Mouse (Mus musculus) lung, embryonic 15.5 days (tissue): ENCODE results near the gene Tma7. TPM values are rescaled to one million over a fixed set of nuclear protein-coding genes. Genes with fewer than 3 reads are reported as not detected.
A peak's percentile ranks its signal among the peaks of the same experiment; 100 is the strongest.

Experiments used
- ATAC-seq: fragments of 200-750 bp; cut with Nextera tagmentation; 2 replicates; pipeline ENCODE4 v1.8.0; 2017; ENCODE audit warnings: moderate number of reproducible peaks, borderline replicate concordance; ENCODE audit not compliant: low FRiP score, low TSS enrichment; ENCODE audit errors: extremely low read depth
- H3K27ac ChIP-seq: fragments of 300-500 bp; sonication (generic); 2 replicates; pipeline ENCODE4 v1.5.1; 2015; ENCODE audit warnings: moderate library complexity, mild to moderate bottlenecking, inconsistent platforms
- H3K27me3 ChIP-seq: fragments of 300-500 bp; sonication (generic); 2 replicates; pipeline ENCODE4 v1.6.1; 2015; ENCODE audit warnings: inconsistent platforms
- H3K36me3 ChIP-seq: fragments of 300-500 bp; sonication (generic); 2 replicates; pipeline ENCODE4 v1.6.1; 2015; ENCODE audit warnings: inconsistent platforms
- H3K4me1 ChIP-seq: fragments of 300-500 bp; sonication (generic); 2 replicates; pipeline ENCODE4 v1.6.1; 2015; ENCODE audit warnings: inconsistent platforms
- H3K4me2 ChIP-seq: fragments of 300-500 bp; sonication (generic); 2 replicates; pipeline ENCODE4 v1.6.1; 2015; ENCODE audit warnings: inconsistent platforms, mild to moderate bottlenecking, moderate library complexity
- H3K4me3 ChIP-seq: fragments of 300-500 bp; sonication (generic); 2 replicates; pipeline ENCODE4 v1.5.1; 2015; ENCODE audit warnings: mild to moderate bottlenecking, inconsistent platforms
- H3K9ac ChIP-seq: fragments of 300-500 bp; sonication (generic); 2 replicates; pipeline ENCODE4 v1.6.1; 2015; ENCODE audit warnings: inconsistent platforms
- H3K9me3 ChIP-seq: fragments of 300-500 bp; sonication (generic); 2 replicates; pipeline ENCODE4 v1.6.1; 2016; ENCODE audit warnings: inconsistent platforms
- WGBS: fragments of 180-500 bp; shearing (Covaris S2); methylation state at CpG from one replicate; pipeline ENCODE4 v1.1.7; 2015; 5-methylcytosine and 5-hydroxymethylcytosine counted together
- polyA plus RNA-seq: library from polyadenylated mRNA; unstranded; fragments of >200 nt; fragmentation: Nextera tagmentation; extraction: Ambion mirVana; gene quantifications from 2 replicates; pipeline ENCODE4 v1.2.1, GENCODE M21; 2015

Tma7 gene
- polyA plus RNA-seq, 1 experiment from 2014 or later = 519 TPM

DNA sequence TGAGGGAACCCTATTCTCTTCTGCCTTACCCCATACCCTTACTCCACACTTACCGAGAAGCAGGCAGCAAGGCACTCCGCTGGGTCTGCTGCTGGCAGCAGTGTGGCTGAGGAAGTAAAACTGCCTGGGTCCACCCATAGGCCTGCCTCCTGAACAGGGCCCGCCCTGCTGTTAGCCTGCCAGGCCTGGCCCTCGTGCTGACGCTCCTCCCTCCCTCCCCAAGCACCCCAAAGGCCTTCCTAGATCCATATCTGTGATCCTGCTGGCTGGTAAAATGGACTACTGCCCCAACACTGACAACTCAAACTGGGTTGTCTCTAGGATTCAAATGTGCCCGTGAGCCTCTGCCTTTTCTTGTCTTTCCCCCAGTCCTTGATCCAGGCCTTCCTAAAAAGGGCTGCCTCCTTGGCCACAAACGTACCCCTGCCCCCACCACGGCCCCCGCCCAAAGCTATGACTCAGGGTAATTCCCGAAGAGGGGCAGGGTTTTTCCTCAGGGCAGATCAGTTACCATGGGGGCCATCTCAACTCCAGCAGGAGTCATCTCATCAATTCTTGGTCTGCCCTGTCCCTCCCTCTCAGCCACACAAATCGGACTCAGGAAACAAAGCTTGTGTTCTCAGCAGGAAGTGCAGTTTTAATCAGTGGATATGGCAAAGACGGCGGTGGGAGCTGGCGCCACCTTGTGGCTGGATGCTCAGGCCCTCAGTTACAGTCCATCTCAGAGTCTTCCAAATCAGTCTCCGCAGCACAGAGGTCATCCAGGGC is 23.1 kb downstream of the Tma7 start, which contains the start of gene Trex1:
Trex1 (minus strand) TSS at position 599 of the 768 bp plus-strand sequence.
- H3K27me3 ChIP-seq = no peaks in the 10 kb centered on the region
- WGBS = 15% methylated on average over 15 of the region's 15 CpGs
- H3K9me3 ChIP-seq = no peaks in the 10 kb centered on the region
- peak within 1 kb of the TSS; percentile 39 for H3K4me3 ChIP-seq
- H3K27ac ChIP-seq = peak within 1 kb of the TSS; percentile 89
- peaks cover 46% of the 10 kb centered on the region for H3K36me3 ChIP-seq
- ATAC-seq = peak; percentile 89
- peaks cover 19% of the 10 kb centered on the region for H3K4me1 ChIP-seq
- peak within 1 kb of the TSS; percentile 60 for H3K4me2 ChIP-seq
- H3K9ac ChIP-seq = peak within 1 kb of the TSS; percentile 50

- Histone ChIP-seq H3K4me3 (no peak overlapping the region), H3K4me2 (peak overlapping the region; percentile 60; the same call in 1 of the 2 replicates), H3K27me3 (no peaks in the 10 kb centered on the region), H3K4me1 (peaks cover 20% of the 10 kb centered on the region), H3K9me3 (no peaks in the 10 kb centered on the region), H3K27ac (no peak overlapping the region; the same call in 1 of the 2 replicates), H3K36me3 (peaks cover 35% of the 10 kb centered on the region), H3K9ac (no peak overlapping the region)
- WGBS = 91% methylated on average over 19 of the region's 19 CpGs
- ATAC-seq = no peak
Observed at GRCm38 (mm10) chr9:109058006-109058765, 24.2 kb downstream of the Tma7 start.

DNA sequence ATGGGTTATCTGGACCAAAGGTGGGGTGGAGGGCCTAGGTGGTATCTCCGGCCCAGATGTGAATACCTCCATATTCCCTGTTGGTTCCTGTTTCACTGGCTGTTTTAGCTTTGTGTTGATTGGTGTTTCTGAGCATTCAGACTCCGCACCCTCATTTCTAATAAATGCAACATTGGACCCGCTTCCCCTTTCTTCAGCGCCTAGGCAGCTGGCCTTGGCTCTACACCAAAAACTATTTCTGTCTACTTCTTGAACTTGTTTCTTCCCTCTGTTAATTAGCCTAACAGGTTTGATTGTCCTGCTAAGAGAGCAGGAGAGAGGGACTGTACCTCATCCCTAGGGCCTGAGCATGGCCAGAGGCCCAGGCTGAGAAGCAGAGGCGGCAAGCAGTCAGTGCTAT is 24.8 kb downstream of the Tma7 start:
- no peak overlapping the region for H3K4me2 ChIP-seq
- no peak overlapping the region for H3K4me3 ChIP-seq
- H3K9ac ChIP-seq = no peak overlapping the region
- 93% methylated on average over 5 of the region's 5 CpGs for WGBS
- no peak overlapping the region for H3K27ac ChIP-seq
- H3K4me1 ChIP-seq = peaks cover 20% of the 10 kb centered on the region
- ATAC-seq = no peak
- no peaks in the 10 kb centered on the region for H3K9me3 ChIP-seq
- H3K36me3 ChIP-seq = peaks cover 32% of the 10 kb centered on the region
- H3K27me3 ChIP-seq = no peaks in the 10 kb centered on the region

DNA sequence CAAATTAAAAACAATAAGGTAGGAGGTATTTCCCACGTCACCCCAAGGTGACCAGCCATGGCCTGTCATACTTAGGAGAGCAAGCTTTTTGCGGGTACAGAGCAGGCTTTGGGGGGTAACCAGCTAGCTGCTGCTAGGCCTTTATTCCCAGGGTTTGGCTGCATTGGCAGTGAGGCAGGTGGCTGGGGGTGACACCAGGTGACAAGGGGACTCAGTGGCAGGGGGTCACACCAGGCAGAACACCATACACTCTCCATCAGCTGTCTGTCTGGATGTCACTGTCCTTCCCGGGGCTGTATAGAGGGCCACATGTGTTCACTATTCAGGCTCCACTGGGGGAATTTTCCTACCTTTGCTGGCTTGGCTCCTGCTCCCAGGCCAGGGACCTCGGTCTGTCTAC is 25.5 kb downstream of the Tma7 start:
- Histone ChIP-seq H3K4me1 (peaks cover 20% of the 10 kb centered on the region), H3K9me3 (no peaks in the 10 kb centered on the region), H3K4me3 (no peak overlapping the region), H3K27ac (no peak overlapping the region), H3K4me2 (no peak overlapping the region), H3K27me3 (no peaks in the 10 kb centered on the region), H3K9ac (no peak overlapping the region), H3K36me3 (peaks cover 32% of the 10 kb centered on the region)
- no peak for ATAC-seq
- 76% methylated on average over 4 of the region's 4 CpGs for WGBS

DNA sequence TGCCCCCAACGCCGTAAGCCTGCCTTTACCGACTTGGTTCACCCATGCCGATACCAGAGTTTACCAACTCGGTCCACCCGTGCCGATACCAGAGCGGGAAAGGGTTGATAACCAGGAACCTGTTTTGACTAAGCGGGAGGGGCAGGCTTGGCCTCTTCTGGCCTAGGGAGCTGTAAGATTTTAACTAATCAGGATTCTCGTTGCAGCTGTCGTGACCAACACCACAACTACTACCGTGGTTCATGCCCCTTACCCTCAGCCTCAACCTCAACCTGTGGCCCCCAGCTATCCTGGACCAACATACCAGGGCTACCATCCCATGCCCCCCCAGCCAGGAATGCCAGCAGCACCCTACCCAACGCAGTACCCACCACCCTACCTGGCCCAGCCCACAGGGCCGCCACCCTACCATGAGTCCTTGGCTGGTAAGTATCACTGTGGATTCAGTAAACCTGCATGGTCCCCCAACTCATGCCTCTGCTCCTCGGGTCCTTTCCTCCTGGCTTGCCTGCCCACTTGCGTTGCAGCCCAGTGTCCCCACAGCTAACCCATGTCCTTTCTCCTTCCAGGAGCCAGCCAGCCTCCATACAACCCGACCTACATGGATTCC is 26.2 kb downstream of the Tma7 start:
- WGBS = 91% methylated on average over 17 of the region's 17 CpGs
- peaks cover 33% of the 10 kb centered on the region for H3K36me3 ChIP-seq
- H3K9me3 ChIP-seq = no peaks in the 10 kb centered on the region
- no peak overlapping the region for H3K27ac ChIP-seq
- H3K4me3 ChIP-seq = no peak overlapping the region
- H3K4me2 ChIP-seq = no peak overlapping the region
- no peak overlapping the region for H3K9ac ChIP-seq
- peaks cover 20% of the 10 kb centered on the region for H3K4me1 ChIP-seq
- H3K27me3 ChIP-seq = no peaks in the 10 kb centered on the region
- no peak for ATAC-seq

DNA sequence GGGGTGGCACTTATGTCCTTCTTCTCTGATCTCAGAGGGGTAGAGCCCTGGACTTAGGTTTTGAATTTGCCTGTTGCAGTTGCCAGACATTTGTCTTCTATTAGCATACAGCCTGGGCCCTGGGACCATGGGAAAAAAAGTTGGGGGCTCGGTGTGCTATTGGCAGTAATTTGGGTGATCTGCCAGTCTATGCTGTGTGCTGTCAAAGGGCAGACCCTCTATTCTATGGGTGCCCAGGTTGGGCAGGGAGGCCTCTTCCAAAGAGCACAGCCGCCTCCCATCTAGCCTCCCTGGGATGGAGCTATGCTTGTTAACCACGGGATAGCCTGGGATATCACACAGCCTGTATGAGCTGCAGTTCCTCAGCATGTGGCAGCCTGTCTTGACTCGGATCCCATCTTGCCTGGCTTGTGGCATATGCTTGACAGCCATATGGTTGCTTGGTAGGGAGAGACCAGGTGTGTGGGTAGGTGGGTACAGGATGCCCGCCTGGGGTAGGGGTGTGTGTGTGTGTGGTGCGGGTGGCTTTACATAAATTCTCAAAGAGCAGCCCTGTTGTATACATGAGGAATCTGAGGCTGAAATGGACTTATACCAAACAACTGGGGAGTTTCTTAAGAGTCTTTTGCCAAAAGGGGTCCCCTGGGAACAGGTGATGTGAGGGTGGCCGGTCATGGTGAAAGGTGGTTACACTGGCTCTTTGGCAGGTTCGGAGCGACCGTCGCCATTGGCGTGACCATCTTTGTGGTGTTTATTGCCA is 26.9 kb downstream of the Tma7 start:
- H3K27me3 ChIP-seq = no peaks in the 10 kb centered on the region
- WGBS = 90% methylated on average over 12 of the region's 12 CpGs
- H3K4me3 ChIP-seq = peak overlapping the region; percentile 20
- peaks cover 33% of the 10 kb centered on the region for H3K36me3 ChIP-seq
- no peak for ATAC-seq
- H3K27ac ChIP-seq = peak overlapping the region; percentile 59
- no peak overlapping the region for H3K9ac ChIP-seq
- H3K9me3 ChIP-seq = no peaks in the 10 kb centered on the region
- peak overlapping the region; percentile 45 for H3K4me2 ChIP-seq
- peaks cover 20% of the 10 kb centered on the region for H3K4me1 ChIP-seq

GRCm38 (mm10) chr9:109054712-109055111 is 27.7 kb downstream of the Tma7 start:
- peaks cover 30% of the 10 kb centered on the region for H3K36me3 ChIP-seq
- no peak overlapping the region for H3K9ac ChIP-seq
- WGBS = 4% methylated on average over 7 of the region's 7 CpGs
- peaks cover 20% of the 10 kb centered on the region for H3K4me1 ChIP-seq
- H3K4me3 ChIP-seq = peak overlapping the region; percentile 20
- peak overlapping the region; percentile 59 for H3K27ac ChIP-seq
- H3K9me3 ChIP-seq = no peaks in the 10 kb centered on the region
- H3K27me3 ChIP-seq = no peaks in the 10 kb centered on the region
- peak; percentile 68; the same call in 1 of the 2 replicates for ATAC-seq
- H3K4me2 ChIP-seq = peak overlapping the region; percentile 45

DNA sequence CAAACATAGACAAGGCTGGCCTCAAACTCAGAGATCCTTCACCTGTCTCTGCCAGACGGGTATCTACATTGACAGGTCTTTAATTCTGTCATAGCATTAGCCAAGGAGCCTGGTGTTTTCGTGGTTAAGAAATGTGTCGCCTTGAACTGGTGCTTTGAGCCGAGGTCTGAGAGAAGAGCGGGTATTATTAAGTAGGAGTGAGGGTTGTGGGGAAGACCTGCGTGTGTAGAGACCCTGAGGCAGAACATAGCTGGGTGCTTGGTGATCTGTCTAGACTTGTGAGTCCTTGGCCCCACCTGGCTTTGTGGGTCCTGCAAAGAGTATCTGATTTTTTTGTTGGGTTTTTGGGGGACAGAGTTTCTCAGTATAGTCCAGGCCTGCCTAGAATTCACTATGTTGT is 28.5 kb downstream of the Tma7 start:
- peaks cover 14% of the 10 kb centered on the region for H3K4me1 ChIP-seq
- WGBS = 71% methylated on average over 6 of the region's 6 CpGs
- H3K4me2 ChIP-seq = no peak overlapping the region
- no peak overlapping the region for H3K4me3 ChIP-seq
- H3K27me3 ChIP-seq = no peaks in the 10 kb centered on the region
- no peak overlapping the region for H3K9ac ChIP-seq
- H3K36me3 ChIP-seq = peaks cover 30% of the 10 kb centered on the region
- no peaks in the 10 kb centered on the region for H3K9me3 ChIP-seq
- no peak overlapping the region for H3K27ac ChIP-seq
- ATAC-seq = no peak

DNA sequence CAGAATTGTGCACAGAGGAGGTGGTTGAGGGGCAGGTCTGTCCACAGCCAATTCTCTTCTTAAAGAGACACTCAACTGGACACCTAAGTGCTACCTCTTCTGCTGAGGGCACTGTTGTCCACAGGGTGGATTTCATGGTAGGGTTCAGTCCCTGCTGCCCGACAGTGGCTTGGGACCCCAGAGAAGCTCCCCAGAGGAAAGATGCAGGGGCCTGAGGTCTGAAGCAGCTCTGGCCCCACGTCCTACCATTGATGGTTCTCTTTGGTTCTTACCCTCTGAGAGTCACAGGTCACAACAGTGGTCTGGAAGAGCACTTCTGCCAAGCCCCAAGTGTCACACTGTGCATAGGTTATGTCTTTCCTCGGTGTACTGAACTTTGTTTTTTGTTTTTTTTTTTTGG is 29.0 kb downstream of the Tma7 start:
- no peak overlapping the region for H3K9ac ChIP-seq
- WGBS = 78% methylated on average over 3 of the region's 3 CpGs
- peaks cover 25% of the 10 kb centered on the region for H3K36me3 ChIP-seq
- H3K27ac ChIP-seq = no peak overlapping the region
- no peaks in the 10 kb centered on the region for H3K9me3 ChIP-seq
- peaks cover 11% of the 10 kb centered on the region for H3K4me1 ChIP-seq
- no peaks in the 10 kb centered on the region for H3K27me3 ChIP-seq
- H3K4me2 ChIP-seq = no peak overlapping the region
- ATAC-seq = no peak
- H3K4me3 ChIP-seq = no peak overlapping the region

- Histone ChIP-seq H3K4me3 (no peak overlapping the region), H3K9ac (no peak overlapping the region), H3K27me3 (no peaks in the 10 kb centered on the region), H3K4me1 (peaks cover 11% of the 10 kb centered on the region), H3K27ac (no peak overlapping the region), H3K9me3 (no peaks in the 10 kb centered on the region), H3K36me3 (peaks cover 19% of the 10 kb centered on the region), H3K4me2 (no peak overlapping the region)
- WGBS = 82% methylated on average over 9 of the region's 9 CpGs
- ATAC-seq = no peak
Observed at GRCm38 (mm10) chr9:109052490-109053260, 29.7 kb downstream of the Tma7 start.
